ENCODE assay signal across 8 mouse cellular contexts in genomic region chr11:39588641-39589385, GRCm38 (mm10).
DNase-seq lines count a peak whose midpoint lies in the region; ATAC-seq lines count a peak whose summit lies in the region.

No protein-coding gene starts in this region.

- peak; percentile 22 for DNase-seq in liver
- peak; percentile 44 to 50 for DNase-seq in cerebellum, postnatal 36 days
- peak; percentile 10 for DNase-seq in heart, adult 8-10 months (ENCODE audit: low spot score)

- ATAC-seq in liver, embryonic 12.5 days = no peak
- peak; percentile 78; the same call in 1 of the 2 replicates for ATAC-seq in kidney, embryonic 14.5 days (ENCODE audit: low FRiP score, low TSS enrichment)
- ATAC-seq in limb, embryonic 12.5 days (ENCODE audit: insufficient number of reproducible peaks, insufficient read depth, low FRiP score, low TSS enrichment, low read depth) = peak; percentile 42; the same call in 1 of the 2 replicates
- peak; percentile 74; the same call in 1 of the 2 replicates for ATAC-seq in neural tube, embryonic 12.5 days (ENCODE audit: low FRiP score, low read depth)
- ATAC-seq in erythroblast, adult 5-6 weeks (replicated peaks; ENCODE audit: low FRiP score, poor library complexity, severe bottlenecking) = no peak

- H3K4me3 ChIP-seq in liver, embryonic 12.5 days = no peak overlapping the region
- peak overlapping the region; percentile 2; the same call in 1 of the 2 replicates for H3K4me3 ChIP-seq in kidney, embryonic 14.5 days (ENCODE audit: low read length)
- H3K4me3 ChIP-seq in limb, embryonic 12.5 days (replicated peaks) = no peak overlapping the region; the same call in 1 of the 2 replicates
- no peak overlapping the region for H3K4me3 ChIP-seq in neural tube, embryonic 12.5 days

- H3K9ac ChIP-seq in liver, embryonic 12.5 days = no peak overlapping the region
- no peak overlapping the region; the same call in 1 of the 2 replicates for H3K9ac ChIP-seq in kidney, embryonic 14.5 days (ENCODE audit: low read depth, low read length)
- no peak overlapping the region for H3K9ac ChIP-seq in limb, embryonic 12.5 days (replicated peaks)
- H3K9ac ChIP-seq in neural tube, embryonic 12.5 days = no peak overlapping the region

- no peaks in the 10 kb centered on the region for H3K27me3 ChIP-seq in liver, embryonic 12.5 days (replicated peaks)
- H3K27me3 ChIP-seq in kidney, embryonic 14.5 days (ENCODE audit: control insufficient read depth, insufficient read depth, low read length) = no peaks in the 10 kb centered on the region
- no peaks in the 10 kb centered on the region; the same call in 1 of the 2 replicates for H3K27me3 ChIP-seq in limb, embryonic 12.5 days
- H3K27me3 ChIP-seq in neural tube, embryonic 12.5 days (replicated peaks) = no peaks in the 10 kb centered on the region

- H3K36me3 ChIP-seq in liver, embryonic 12.5 days = no peaks in the 10 kb centered on the region
- H3K36me3 ChIP-seq in kidney, embryonic 14.5 days (ENCODE audit: control insufficient read depth, insufficient read depth, low read length) = no peaks in the 10 kb centered on the region
- H3K36me3 ChIP-seq in limb, embryonic 12.5 days = no peaks in the 10 kb centered on the region
- no peaks in the 10 kb centered on the region for H3K36me3 ChIP-seq in neural tube, embryonic 12.5 days

- H3K4me2 ChIP-seq in liver, embryonic 12.5 days = no peak overlapping the region
- peak overlapping the region; percentile 27; the same call in 1 of the 2 replicates for H3K4me2 ChIP-seq in kidney, embryonic 14.5 days (replicated peaks; ENCODE audit: low read depth, low read length)
- peak overlapping the region; percentile 44 for H3K4me2 ChIP-seq in limb, embryonic 12.5 days
- H3K4me2 ChIP-seq in neural tube, embryonic 12.5 days (replicated peaks) = peak overlapping the region; percentile 44

- no peak overlapping the region for H3K27ac ChIP-seq in liver, embryonic 12.5 days
- H3K27ac ChIP-seq in kidney, embryonic 14.5 days (ENCODE audit: low read depth, low read length) = no peak overlapping the region
- no peak overlapping the region for H3K27ac ChIP-seq in limb, embryonic 12.5 days
- H3K27ac ChIP-seq in neural tube, embryonic 12.5 days = no peak overlapping the region

- 16% methylated on average over 15 of the region's 15 CpGs for WGBS in liver, embryonic 12.5 days (ENCODE audit: insufficient replicate concordance)
- 20% methylated on average over 15 of the region's 15 CpGs for WGBS in kidney, embryonic 14.5 days
- 17% methylated on average over 15 of the region's 15 CpGs for WGBS in limb, embryonic 12.5 days
- WGBS in neural tube, embryonic 12.5 days = 17% methylated on average over 15 of the region's 15 CpGs

- H3K9me3 ChIP-seq in liver, embryonic 12.5 days (replicated peaks) = no peaks in the 10 kb centered on the region
- H3K9me3 ChIP-seq in kidney, embryonic 14.5 days (ENCODE audit: control insufficient read depth, low read length) = no peaks in the 10 kb centered on the region
- no peaks in the 10 kb centered on the region for H3K9me3 ChIP-seq in limb, embryonic 12.5 days
- no peaks in the 10 kb centered on the region for H3K9me3 ChIP-seq in neural tube, embryonic 12.5 days

- no peaks in the 10 kb centered on the region for H3K4me1 ChIP-seq in liver, embryonic 12.5 days
- H3K4me1 ChIP-seq in kidney, embryonic 14.5 days (ENCODE audit: control insufficient read depth, insufficient read depth, low read length) = no peaks in the 10 kb centered on the region
- no peaks in the 10 kb centered on the region for H3K4me1 ChIP-seq in limb, embryonic 12.5 days (replicated peaks)
- no peaks in the 10 kb centered on the region for H3K4me1 ChIP-seq in neural tube, embryonic 12.5 days

Comparison
In these comparisons a context has a peak if more than half of its experiments do, and no peak if none do; other contexts are left out.
1. ATAC-seq: peak in kidney, embryonic 14.5 days (single experiment), limb, embryonic 12.5 days (single experiment) and neural tube, embryonic 12.5 days (single experiment); none in liver, embryonic 12.5 days (single experiment) and erythroblast, adult 5-6 weeks (single experiment).
2. Peak in every context shown above with its lines, with median percentiles within 50 percentile points of each other: DNase-seq.